Mouse (Mus musculus) bone marrow macrophage, adult 2 months (primary cell): ENCODE measurements around the gene Ank. TPM values are rescaled to one million over a fixed set of nuclear protein-coding genes. Genes with fewer than 3 reads are reported as not detected.

Source experiments
- H3K27ac ChIP-seq: 2 replicates; pipeline ENCODE4 v1.5.1; 2012; ENCODE audit warnings: low read depth, low read length; ENCODE audit not compliant: insufficient read depth
- H3K4me1 ChIP-seq: 2 replicates; pipeline ENCODE4 v1.6.1; 2012; ENCODE audit warnings: low read length; ENCODE audit not compliant: control insufficient read depth, insufficient read depth
- H3K4me3 ChIP-seq: 2 replicates; pipeline ENCODE4 v1.5.1; 2012; ENCODE audit warnings: mild to moderate bottlenecking, low read length, moderate library complexity; ENCODE audit not compliant: insufficient read depth
- CTCF ChIP-seq: IDR thresholded peaks from 2 replicates; pipeline ENCODE4 v1.5.1; 2012; ENCODE audit warnings: low read depth, mild to moderate bottlenecking, low read length, moderate library complexity
- POLR2A ChIP-seq: IDR thresholded peaks from 2 replicates; pipeline ENCODE4 v1.6.1; 2012; ENCODE audit warnings: mild to moderate bottlenecking, low read depth, low read length, borderline replicate concordance
- polyA plus RNA-seq: library from polyadenylated mRNA; stranded (reverse); fragments of >200 nt; gene quantifications from 2 replicates; pipeline ENCODE4 v1.2.4, GENCODE M21; 2012; ENCODE audit not compliant: missing spikeins, insufficient read depth, insufficient read length

Gene Ank
- polyA plus RNA-seq, 1 experiment = 65.5 TPM

- TF ChIP-seq CTCF = no peak
- TF ChIP-seq POLR2A = no peak
- Histone ChIP-seq H3K27ac (no peak overlapping the region), H3K4me3 (no peak overlapping the region), H3K4me1 (0 out of 2 replicates have a peak, but pooled peaks cover 2% of the 10 kb centered on the region)
Observed at GRCm38 (mm10) chr15:27503801-27504730, 37.6 kb downstream of the Ank start.

- H3K27ac ChIP-seq = no peak overlapping the region
- no peak overlapping the region for H3K4me3 ChIP-seq
- H3K4me1 ChIP-seq = 0 out of 2 replicates have a peak, but pooled peaks cover 2% of the 10 kb centered on the region
- no peak for TF ChIP-seq CTCF
- no peak for TF ChIP-seq POLR2A
Observed at GRCm38 (mm10) chr15:27506127-27506886, 39.8 kb downstream of the Ank start.

GRCm38 (mm10) chr15:27506893-27507596 lies 40.6 kb downstream of the Ank start:
- H3K4me3 ChIP-seq = no peak overlapping the region
- 0 out of 2 replicates have a peak, but pooled peaks cover 2% of the 10 kb centered on the region for H3K4me1 ChIP-seq
- H3K27ac ChIP-seq = no peak overlapping the region
- TF ChIP-seq POLR2A (no peak), CTCF (no peak)

GRCm38 (mm10) chr15:27508169-27508568 lies 41.7 kb downstream of the Ank start:
- 0 out of 2 replicates have a peak, but pooled peaks cover 2% of the 10 kb centered on the region for H3K4me1 ChIP-seq
- TF ChIP-seq CTCF (no peak), POLR2A (no peak)
- H3K4me3 ChIP-seq = no peak overlapping the region
- H3K27ac ChIP-seq = no peak overlapping the region

- 0 out of 2 replicates have a peak, but pooled peaks cover 2% of the 10 kb centered on the region for H3K4me1 ChIP-seq
- no peak overlapping the region for H3K4me3 ChIP-seq
- no peak overlapping the region for H3K27ac ChIP-seq
- TF ChIP-seq POLR2A (no peak), CTCF (no peak)
Observed at GRCm38 (mm10) chr15:27508982-27509381, 42.5 kb downstream of the Ank start.

GRCm38 (mm10) chr15:27516927-27517326 lies 50.5 kb downstream of the Ank start:
- Histone ChIP-seq H3K4me3 (no peak overlapping the region), H3K27ac (peak overlapping the region; percentile 4; the same call in 1 of the 2 replicates), H3K4me1 (peaks cover 49% of the 10 kb centered on the region)
- TF ChIP-seq POLR2A (no peak), CTCF (no peak)

- 0 out of 2 replicates have a peak overlapping the region, but pooled peaks have one; percentile 7 for H3K4me3 ChIP-seq
- H3K4me1 ChIP-seq = peaks cover 49% of the 10 kb centered on the region
- peak overlapping the region; percentile 24 for H3K27ac ChIP-seq
- no peak for TF ChIP-seq POLR2A
- TF ChIP-seq CTCF = no peak
Observed at GRCm38 (mm10) chr15:27518026-27518425, 51.5 kb downstream of the Ank start.

- H3K4me3 ChIP-seq = no peak overlapping the region
- peaks cover 58% of the 10 kb centered on the region for H3K4me1 ChIP-seq
- H3K27ac ChIP-seq = no peak overlapping the region
- TF ChIP-seq POLR2A (no peak), CTCF (no peak)
Observed at GRCm38 (mm10) chr15:27519857-27520256, 53.4 kb downstream of the Ank start.

GRCm38 (mm10) chr15:27525233-27526005 lies 58.9 kb downstream of the Ank start:
- Histone ChIP-seq H3K4me3 (no peak overlapping the region), H3K4me1 (peaks cover 30% of the 10 kb centered on the region), H3K27ac (no peak overlapping the region; the same call in 1 of the 2 replicates)
- no peak for TF ChIP-seq POLR2A
- TF ChIP-seq CTCF = no peak
